Mouse (Mus musculus) kidney, postnatal 0 days (tissue): ENCODE results near the gene Ggcx. TPM values are rescaled to one million over a fixed set of nuclear protein-coding genes. Genes with fewer than 3 reads are reported as not detected.
A peak's percentile ranks its signal among the peaks of the same experiment; 100 is the strongest.

Experiments
- ATAC-seq: fragments of 200-750 bp; cut with Nextera tagmentation; replicated peaks from 2 replicates; pipeline ENCODE4 v1.8.0; 2017; ENCODE audit warnings: low read depth, moderate number of reproducible peaks, moderate TSS enrichment, moderate library complexity; ENCODE audit not compliant: low FRiP score
- DNase-seq: peaks from one replicate; pipeline ENCODE4 v3.0.0-alpha.2; 2016; ENCODE audit warnings: low spot score
- H3K27ac ChIP-seq: fragments of 300-500 bp; sonication (generic); 2 replicates; pipeline ENCODE4 v1.5.1; 2014; ENCODE audit warnings: mild to moderate bottlenecking
- H3K27me3 ChIP-seq: fragments of 300-500 bp; sonication (generic); 2 replicates; pipeline ENCODE4 v1.6.1; 2014; ENCODE audit warnings: low read length, mixed read lengths; ENCODE audit not compliant: insufficient read depth
- H3K36me3 ChIP-seq: fragments of 300-500 bp; sonication (generic); 2 replicates; pipeline ENCODE4 v1.6.1; 2014; ENCODE audit warnings: low read length, mixed read lengths; ENCODE audit not compliant: insufficient read depth
- H3K4me1 ChIP-seq: fragments of 300-500 bp; sonication (generic); replicated peaks from 2 replicates; pipeline ENCODE4 v1.6.1; 2014; ENCODE audit warnings: antibody characterized with exemption, low read length, mixed read lengths; ENCODE audit not compliant: insufficient read depth
- H3K4me2 ChIP-seq: fragments of 300-500 bp; sonication (generic); 2 replicates; pipeline ENCODE4 v1.6.1; 2014; ENCODE audit warnings: mild to moderate bottlenecking, low read length, moderate library complexity, mixed read lengths
- H3K4me3 ChIP-seq: fragments of 300-500 bp; sonication (generic); replicated peaks from 2 replicates; pipeline ENCODE4 v1.5.1; 2014; ENCODE audit warnings: low read depth, low read length
- H3K9ac ChIP-seq: fragments of 300-500 bp; sonication (generic); 2 replicates; pipeline ENCODE4 v1.6.1; 2014; ENCODE audit warnings: low read depth, low read length
- H3K9me3 ChIP-seq: fragments of 300-500 bp; sonication (generic); replicated peaks from 2 replicates; pipeline ENCODE4 v1.6.1; 2016; ENCODE audit warnings: low read length, inconsistent platforms, mixed read lengths
- CTCF ChIP-seq: IDR thresholded peaks from 2 replicates; pipeline ENCODE4 v1.5.1; 2016; ENCODE audit warnings: antibody characterized with exemption, low read depth, mild to moderate bottlenecking, moderate library complexity
- WGBS: fragments of 180-500 bp; shearing (Covaris S2); extraction: QIAGEN DNeasy Blood & Tissue Kit; methylation state at CpG from one replicate; pipeline ENCODE4 v1.1.7; 2014; 5-methylcytosine and 5-hydroxymethylcytosine counted together
- polyA plus RNA-seq: library from polyadenylated mRNA; unstranded; fragments of >200 nt; fragmentation: Nextera tagmentation; extraction: Ambion mirVana; gene quantifications from 2 replicates; pipeline ENCODE4 v1.2.1, GENCODE M21; 2015

Gene Ggcx
- polyA plus RNA-seq, 1 experiment from 2014 or later: 19.1 TPM

GRCm38 (mm10) chr6:72429061-72429842, 15.1 kb downstream of the Ggcx start:
- Histone ChIP-seq H3K9ac (no peak overlapping the region), H3K4me3 (no peak overlapping the region), H3K4me1 (no peaks in the 10 kb centered on the region), H3K36me3 (peaks cover 44% of the 10 kb centered on the region), H3K9me3 (no peaks in the 10 kb centered on the region), H3K4me2 (no peak overlapping the region), H3K27ac (no peak overlapping the region), H3K27me3 (no peaks in the 10 kb centered on the region)
- no peak for ATAC-seq
- 83% methylated on average over 21 of the region's 21 CpGs for WGBS
- DNase-seq: no peak
- no peak for TF ChIP-seq CTCF

GRCm38 (mm10) chr6:72430989-72431921, 17.1 kb downstream of the Ggcx start:
- Histone ChIP-seq H3K4me3 (no peak overlapping the region), H3K4me1 (no peaks in the 10 kb centered on the region), H3K27ac (no peak overlapping the region; the same call in 1 of the 2 replicates), H3K9me3 (no peaks in the 10 kb centered on the region), H3K27me3 (no peaks in the 10 kb centered on the region), H3K9ac (no peak overlapping the region), H3K36me3 (peaks cover 42% of the 10 kb centered on the region), H3K4me2 (no peak overlapping the region)
- 33% methylated on average over 5 of the region's 5 CpGs for WGBS
- peak; percentile 45 for ATAC-seq
- TF ChIP-seq CTCF: 0 out of 2 replicates have a peak, but pooled peaks have one; percentile 1
- no peak for DNase-seq

DNA sequence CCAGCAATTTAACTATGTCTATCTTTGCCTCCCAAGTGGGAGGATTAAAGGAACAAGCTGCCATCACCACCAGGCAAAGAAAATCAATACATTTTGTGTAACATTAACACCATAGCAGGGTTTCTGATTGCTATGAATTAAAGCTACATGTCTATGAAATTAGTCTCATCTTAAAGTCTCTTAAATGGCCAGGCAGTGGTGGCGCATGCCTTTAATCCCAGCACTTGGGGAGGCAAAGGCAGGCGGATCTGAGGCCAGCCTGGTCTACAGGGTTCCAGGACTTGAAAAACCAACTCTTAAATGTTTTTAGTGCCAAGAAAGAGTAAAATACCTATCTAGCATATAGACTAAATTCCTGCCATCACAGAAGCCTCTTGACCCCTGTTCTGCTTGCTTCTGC, 18.0 kb downstream of the Ggcx start:
- TF ChIP-seq CTCF: no peak
- DNase-seq: no peak
- ATAC-seq: no peak
- peaks cover 43% of the 10 kb centered on the region for H3K36me3 ChIP-seq
- 0 out of 2 replicates have a peak, but pooled peaks cover 7% of the 10 kb centered on the region for H3K4me1 ChIP-seq
- H3K9ac ChIP-seq: no peak overlapping the region
- H3K27me3 ChIP-seq: no peaks in the 10 kb centered on the region
- H3K4me3 ChIP-seq: no peak overlapping the region
- no peak overlapping the region for H3K27ac ChIP-seq
- H3K9me3 ChIP-seq: no peaks in the 10 kb centered on the region
- WGBS: 89% methylated on average over 2 of the region's 2 CpGs
- H3K4me2 ChIP-seq: no peak overlapping the region

GRCm38 (mm10) chr6:72438226-72438625, 24.1 kb downstream of the Ggcx start:
- Histone ChIP-seq H3K4me1 (peaks cover 19% of the 10 kb centered on the region; the same call in 1 of the 2 replicates), H3K9ac (peak overlapping the region; percentile 100), H3K4me3 (peak overlapping the region; percentile 99), H3K27me3 (no peaks in the 10 kb centered on the region), H3K36me3 (peaks cover 33% of the 10 kb centered on the region), H3K4me2 (peak overlapping the region; percentile 77), H3K9me3 (no peaks in the 10 kb centered on the region), H3K27ac (peak overlapping the region; percentile 100; the same call in 1 of the 2 replicates)
- ATAC-seq (no peak), DNase-seq (no peak)
- TF ChIP-seq CTCF: no peak
- WGBS: under 1% methylated on average over 5 of the region's 5 CpGs

- no peaks in the 10 kb centered on the region for H3K27me3 ChIP-seq
- no peaks in the 10 kb centered on the region for H3K9me3 ChIP-seq
- H3K4me1 ChIP-seq: peaks cover 19% of the 10 kb centered on the region; the same call in 1 of the 2 replicates
- no peak for TF ChIP-seq CTCF
- H3K9ac ChIP-seq: peak overlapping the region; percentile 100
- peak overlapping the region; percentile 77 for H3K4me2 ChIP-seq
- H3K36me3 ChIP-seq: peaks cover 29% of the 10 kb centered on the region
- peak; percentile 59 for ATAC-seq
- DNase-seq: peak; percentile 96
- H3K27ac ChIP-seq: peak overlapping the region; percentile 100
- peak overlapping the region; percentile 99 for H3K4me3 ChIP-seq
- WGBS: under 1% methylated on average over 53 of the region's 57 CpGs
These were observed 24.8 kb downstream of the Ggcx start for GRCm38 (mm10) chr6:72438862-72439354.
